Mouse (Mus musculus) spleen, postnatal 10 days (tissue): ENCODE measurements around the gene Gm3409.
A peak's percentile ranks its signal among the peaks of the same experiment; 100 is the strongest.
"Not testable (repeated sequence)": the region's sequence is repeated elsewhere in the genome, so short reads cannot be mapped to it uniquely, and the experiment has no call there.

Source experiments
- DNase-seq, 2 experiments: peaks; one replicate each; pipeline ENCODE4 v3.0.0; 2021 to 2022; ENCODE audit warnings: low spot score in 2 of 2

The Gm3409 gene

DNA sequence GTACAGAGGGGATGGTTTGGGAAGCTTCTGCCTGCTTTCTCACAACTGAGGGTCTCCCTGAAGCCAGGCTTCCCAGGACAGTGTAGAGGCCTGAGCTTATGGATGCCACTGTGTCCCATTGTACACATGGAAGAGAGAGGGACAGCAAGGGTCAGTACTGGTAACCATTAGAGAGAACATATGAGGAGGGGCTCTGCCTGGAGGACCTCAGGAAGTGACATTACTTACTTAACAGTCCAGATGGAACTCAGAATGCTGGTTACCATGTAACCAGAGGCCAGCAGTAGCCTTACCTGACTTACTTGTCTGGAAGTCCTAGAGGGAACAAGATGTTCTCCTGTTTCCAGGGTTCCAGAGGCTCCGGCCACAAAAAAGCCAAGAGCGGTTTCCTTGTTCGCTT lies at the start of gene Gm3409:
TSS of gene Gm3409 (plus strand) at position 301 of the 400 bp plus-strand sequence.
- DNase-seq: not testable (repeated sequence)

GRCm38 (mm10) chr5:146488959-146489358 lies 48.5 kb upstream of the Gm3409 start:
- peak in 1 of 2 experiments; percentile 45 for DNase-seq

DNA sequence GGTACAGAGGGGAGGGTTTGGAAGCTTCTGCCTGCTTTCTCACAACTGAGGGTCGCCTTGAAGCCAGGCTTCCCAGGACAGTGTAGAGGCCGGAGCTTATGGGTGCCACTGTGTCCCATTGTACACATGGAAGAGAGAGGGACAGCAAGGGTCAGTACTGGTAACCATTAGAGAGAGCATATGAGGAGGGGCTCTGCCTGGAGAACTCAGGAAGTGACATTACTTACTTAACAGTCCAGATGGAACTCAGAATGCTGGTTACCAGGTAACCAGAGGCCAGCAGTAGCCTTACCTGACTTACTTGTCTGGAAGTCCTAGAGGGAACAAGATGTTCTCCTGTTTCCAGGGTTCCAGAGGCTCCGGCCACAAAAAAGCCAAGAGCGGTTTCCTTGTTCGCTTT lies 46.4 kb upstream of the Gm3409 start, which contains the start of gene Gm6370:
TSS of gene Gm6370 (plus strand) at position 301 of the 400 bp plus-strand sequence.
- not testable (repeated sequence) for DNase-seq

- not testable (repeated sequence) for DNase-seq
Measured at GRCm38 (mm10) chr5:146502099-146502498, 35.3 kb upstream of the Gm3409 start, which contains the start of gene 4930449I24Rik. 4930449I24Rik (plus strand) TSS chr5:146502399.

GRCm38 (mm10) chr5:146513823-146514222 lies 23.6 kb upstream of the Gm3409 start, which contains the start of gene Gm3402:
Gm3402 (plus strand) TSS chr5:146514123.
- not testable (repeated sequence) for DNase-seq

DNA sequence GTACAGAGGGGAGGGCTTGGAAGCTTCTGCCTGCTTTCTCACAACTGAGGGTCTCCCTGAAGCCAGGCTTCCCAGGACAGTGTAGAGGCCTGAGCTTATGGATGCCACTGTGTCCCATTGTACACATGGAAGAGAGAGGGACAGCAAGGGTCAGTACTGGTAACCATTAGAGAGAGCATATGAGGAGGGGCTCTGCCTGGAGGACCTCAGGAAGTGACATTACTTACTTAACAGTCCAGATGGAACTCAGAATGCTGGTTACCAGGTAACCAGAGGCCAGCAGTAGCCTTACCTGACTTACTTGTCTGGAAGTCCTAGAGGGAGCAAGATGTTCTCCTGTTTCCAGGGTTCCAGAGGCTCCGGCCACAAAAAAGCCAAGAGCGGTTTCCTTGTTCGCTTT lies 11.9 kb upstream of the Gm3409 start, which contains the start of gene Gm3404:
TSS of gene Gm3404 (plus strand) at position 301 of the 400 bp plus-strand sequence.
- not testable (repeated sequence) for DNase-seq

DNA sequence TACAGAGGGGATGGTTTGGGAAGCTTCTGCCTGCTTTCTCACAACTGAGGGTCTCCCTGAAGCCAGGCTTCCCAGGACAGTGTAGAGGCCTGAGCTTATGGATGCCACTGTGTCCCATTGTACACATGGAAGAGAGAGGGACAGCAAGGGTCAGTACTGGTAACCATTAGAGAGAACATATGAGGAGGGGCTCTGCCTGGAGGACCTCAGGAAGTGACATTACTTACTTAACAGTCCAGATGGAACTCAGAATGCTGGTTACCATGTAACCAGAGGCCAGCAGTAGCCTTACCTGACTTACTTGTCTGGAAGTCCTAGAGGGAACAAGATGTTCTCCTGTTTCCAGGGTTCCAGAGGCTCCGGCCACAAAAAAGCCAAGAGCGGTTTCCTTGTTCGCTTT lies 18.4 kb downstream of the Gm3409 start, which contains the start of gene Gm3415:
TSS of gene Gm3415 (plus strand) at position 301 of the 400 bp plus-strand sequence.
- not testable (repeated sequence) for DNase-seq

GRCm38 (mm10) chr5:146564259-146564658 lies 26.8 kb downstream of the Gm3409 start:
- DNase-seq: no peak

GRCm38 (mm10) chr5:146567054-146567453 lies 29.6 kb downstream of the Gm3409 start:
- DNase-seq: peak in 1 of 2 experiments; percentile 53

GRCm38 (mm10) chr5:146570179-146570578 lies 32.7 kb downstream of the Gm3409 start:
- DNase-seq: not testable (repeated sequence)

- not testable (repeated sequence) for DNase-seq
Measured at GRCm38 (mm10) chr5:146571830-146572734, 34.6 kb downstream of the Gm3409 start.

DNA sequence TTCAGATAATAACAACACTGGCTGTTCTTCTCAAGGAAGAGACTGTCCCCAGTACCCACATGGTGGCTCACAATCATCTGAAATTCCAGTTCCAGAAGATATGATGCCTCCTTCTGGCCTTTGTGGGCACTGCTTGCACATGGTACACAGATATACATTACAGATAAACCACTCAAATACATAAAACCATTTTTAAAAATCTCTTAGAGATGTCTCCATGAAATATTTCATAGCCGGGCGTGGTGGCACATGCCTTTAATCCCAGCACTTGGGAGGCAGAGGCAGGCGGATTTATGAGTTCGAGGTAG lies 35.2 kb downstream of the Gm3409 start:
- not testable (repeated sequence) for DNase-seq

DNA sequence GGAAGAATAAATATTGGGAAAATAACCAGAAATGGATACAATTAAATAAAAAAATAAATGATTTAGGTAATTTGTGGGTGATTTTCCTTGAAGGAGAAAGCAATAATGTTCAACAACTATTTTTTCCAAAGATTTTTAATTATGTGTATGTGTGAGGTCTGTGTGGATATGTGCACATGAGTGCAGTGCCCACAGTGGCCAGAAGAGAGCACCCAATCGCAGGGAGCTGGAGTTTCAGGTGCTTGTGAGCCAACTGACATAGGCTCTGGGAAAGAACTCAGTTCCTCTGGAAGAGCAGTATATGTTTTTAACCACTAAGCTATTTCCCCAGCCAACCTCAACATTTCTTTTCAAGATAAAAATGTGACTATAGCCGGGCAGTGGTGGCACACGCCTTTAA lies 39.2 kb downstream of the Gm3409 start:
- DNase-seq: no peak

GRCm38 (mm10) chr5:146584156-146584477 lies 46.7 kb downstream of the Gm3409 start:
- DNase-seq: no peak

- DNase-seq: peak in 1 of 2 experiments; percentile 19
Measured at GRCm38 (mm10) chr5:146584478-146585306, 47.2 kb downstream of the Gm3409 start, which contains the start of gene Gpr12. Gpr12 (minus strand) TSS chr5:146585239.

- DNase-seq: no peak
Measured at GRCm38 (mm10) chr5:146585307-146585651, 47.8 kb downstream of the Gm3409 start.

DNA sequence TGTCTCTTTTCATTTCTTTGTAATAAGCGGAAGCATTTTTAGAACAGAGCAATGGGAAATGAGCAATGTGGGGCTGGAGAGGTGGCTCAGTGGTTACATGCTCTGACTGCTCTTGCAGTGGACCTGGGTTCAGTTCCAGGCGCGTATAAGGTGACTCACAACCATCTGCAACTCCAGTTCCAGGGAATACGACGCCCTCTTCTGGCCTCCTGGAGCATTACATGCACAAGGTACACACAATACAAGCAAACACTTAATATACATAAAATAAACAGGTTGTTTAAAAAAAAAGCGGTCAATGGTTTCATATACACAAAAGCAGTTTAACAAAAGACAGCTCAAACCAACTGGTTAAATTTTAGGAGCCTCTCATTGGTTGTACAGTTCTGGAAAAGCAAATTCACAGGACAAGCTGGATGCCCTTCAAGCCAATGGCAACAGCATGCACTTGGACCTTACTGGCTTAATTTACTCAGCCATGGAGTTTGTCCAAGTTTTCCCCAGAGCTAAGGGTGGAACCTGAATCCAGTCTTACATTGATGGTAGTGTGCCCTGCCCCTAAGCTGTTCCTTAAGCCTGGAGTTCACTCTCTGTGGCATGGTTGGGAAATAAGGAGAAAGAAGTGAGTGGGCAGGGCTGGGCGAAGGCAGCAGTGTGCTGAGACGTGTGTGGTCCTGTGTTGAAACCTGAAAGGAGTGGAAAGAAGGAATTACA lies 49.1 kb downstream of the Gm3409 start:
- DNase-seq: no peak
